Mouse (Mus musculus) ovary, adult 18-20 months (tissue): ENCODE results near the gene Rpl9-ps6.
"Not testable (repeated sequence)": the region's sequence is repeated elsewhere in the genome, so short reads cannot be mapped to it uniquely, and the experiment has no call there.

Source experiments
- DNase-seq: peaks from one replicate; pipeline ENCODE4 v3.0.0; 2022; ENCODE audit warnings: low spot score, mixed read lengths

Rpl9-ps6 gene

GRCm38 (mm10) chr19:32481511-32481910 is 15.1 kb upstream of the Rpl9-ps6 start:
- no peak for DNase-seq

GRCm38 (mm10) chr19:32480791-32481442 is 14.5 kb upstream of the Rpl9-ps6 start:
- no peak for DNase-seq

DNA sequence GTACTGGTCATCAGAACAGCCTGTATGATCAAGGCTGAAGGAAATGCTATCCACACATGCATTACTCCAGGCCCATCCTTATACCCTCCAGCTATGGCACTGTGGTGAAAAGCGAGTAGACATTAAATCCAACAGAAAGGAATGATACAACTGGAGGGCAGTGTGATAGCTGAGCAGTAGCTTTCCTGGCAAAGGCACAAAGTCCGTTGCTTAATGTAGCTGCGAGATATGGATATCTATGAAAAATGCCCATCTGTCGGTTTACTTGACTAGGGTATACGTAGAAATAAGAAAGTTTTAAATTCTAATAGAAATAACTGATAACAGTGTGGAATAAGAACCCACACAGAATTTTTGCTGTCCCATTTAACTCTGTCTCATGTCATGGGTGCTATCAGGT is 13.9 kb upstream of the Rpl9-ps6 start:
- no peak for DNase-seq

GRCm38 (mm10) chr19:32476712-32477052 is 10.3 kb upstream of the Rpl9-ps6 start:
- DNase-seq = no peak

DNA sequence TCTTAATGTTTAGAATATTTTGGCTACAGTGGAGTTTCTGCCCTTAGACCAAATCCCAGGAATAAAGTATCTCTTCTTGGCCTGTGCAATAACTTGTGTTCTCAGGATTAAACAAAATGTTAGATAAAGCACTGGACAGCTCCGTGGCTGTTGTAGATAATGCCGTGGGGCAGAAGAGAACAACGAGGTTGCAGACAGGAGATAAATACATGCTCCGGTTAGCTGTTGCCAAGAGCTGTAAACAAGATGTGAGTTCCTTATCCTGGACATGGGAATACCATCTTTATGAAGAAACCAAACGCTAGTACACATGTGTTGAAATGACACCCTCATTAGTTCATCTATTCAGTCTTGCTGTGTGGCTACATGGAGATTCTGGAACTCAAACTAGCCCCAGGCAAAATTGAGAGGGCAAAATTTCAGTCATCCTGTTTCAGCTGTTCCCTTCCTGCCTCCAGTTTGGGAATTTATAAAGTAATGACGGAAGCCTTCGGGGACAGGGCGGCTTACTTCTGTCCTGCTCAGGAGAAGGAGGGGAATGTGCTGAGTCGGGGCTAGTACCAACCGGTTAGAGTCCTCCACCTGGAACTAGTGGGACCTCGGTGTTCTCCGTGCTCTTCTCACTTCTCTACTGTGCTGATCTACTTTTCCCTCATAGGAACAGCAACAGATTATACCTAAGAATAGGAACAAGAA is 9.8 kb upstream of the Rpl9-ps6 start:
- no peak for DNase-seq

DNA sequence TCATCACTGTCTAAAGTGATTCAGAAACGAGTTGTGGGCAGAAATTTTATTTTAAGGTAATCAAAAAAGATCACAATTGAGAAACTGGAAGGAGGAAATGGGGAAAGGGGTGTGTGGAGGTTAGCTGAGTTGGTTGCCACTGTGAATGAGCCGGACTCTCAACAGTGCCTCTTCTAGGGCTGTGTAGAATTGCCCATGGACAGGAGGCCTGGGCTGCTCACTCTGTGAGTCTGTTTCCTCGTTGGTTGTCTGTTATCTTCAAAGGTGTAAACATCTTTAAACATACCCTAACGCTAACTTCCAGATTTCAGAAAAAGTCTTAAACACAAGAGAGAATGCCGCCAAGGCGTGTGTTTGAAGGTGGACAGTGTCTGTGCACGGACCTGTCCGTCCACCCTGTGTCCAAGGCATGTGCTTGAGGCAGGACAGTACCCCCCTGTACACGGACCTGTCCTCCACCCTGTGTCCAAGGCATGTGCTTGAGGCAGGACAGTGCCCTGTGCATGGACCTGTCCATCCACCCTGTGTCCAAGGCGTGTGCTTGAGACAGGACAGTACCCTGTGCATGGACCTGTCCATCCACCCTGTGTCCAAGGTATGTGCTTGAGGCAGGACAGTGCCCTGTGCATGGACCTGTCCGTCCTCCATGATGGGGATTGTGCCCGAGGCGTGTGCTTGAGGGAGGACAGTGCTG is 4.3 kb upstream of the Rpl9-ps6 start:
- DNase-seq = no peak

- DNase-seq = no peak
These were observed 3.7 kb upstream of the Rpl9-ps6 start for GRCm38 (mm10) chr19:32470059-32470497.

DNA sequence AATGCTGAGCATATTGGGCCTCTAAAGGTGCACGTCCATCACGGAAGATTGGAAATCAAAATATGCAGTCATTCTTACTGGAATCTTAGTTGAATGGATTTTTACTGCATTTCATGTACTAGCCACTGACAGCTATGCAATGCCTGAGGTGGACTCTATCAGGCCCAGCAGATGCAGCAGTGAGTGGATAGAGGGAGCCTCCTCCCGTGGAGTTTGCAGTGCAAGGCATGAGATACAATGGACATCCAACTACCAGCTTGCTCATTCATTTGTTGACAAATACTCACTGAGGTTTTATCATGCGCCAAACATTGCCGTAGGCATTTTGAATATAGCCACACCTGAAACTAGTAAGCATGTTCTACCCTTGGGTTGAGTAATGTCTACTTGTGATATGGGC is 947 bp upstream of the Rpl9-ps6 start:
- DNase-seq = no peak

DNA sequence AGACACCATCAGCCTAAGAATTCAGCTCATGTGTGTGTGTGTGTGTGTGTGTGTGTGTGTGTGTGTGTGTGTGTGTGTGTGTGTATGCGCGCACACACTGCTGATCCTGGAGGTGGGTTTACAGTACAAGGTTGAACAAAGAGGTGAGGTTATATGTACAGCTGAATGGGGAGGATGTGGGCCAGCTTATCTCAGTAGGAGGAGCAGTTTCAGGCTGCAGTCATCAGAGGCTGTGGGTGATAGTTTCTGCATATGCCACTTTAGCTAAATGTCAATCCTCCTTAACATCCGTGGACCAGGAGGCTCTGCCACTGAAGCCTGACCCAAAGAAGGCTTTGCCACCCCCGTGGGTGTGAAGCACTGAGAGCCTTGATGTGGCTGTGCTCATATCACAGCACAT is 1.1 kb downstream of the Rpl9-ps6 start:
- no peak for DNase-seq

GRCm38 (mm10) chr19:32463037-32463436 is 3.3 kb downstream of the Rpl9-ps6 start:
- DNase-seq = no peak

GRCm38 (mm10) chr19:32457631-32458030 is 8.7 kb downstream of the Rpl9-ps6 start:
- not testable (repeated sequence) for DNase-seq

- no peak for DNase-seq
These were observed 9.6 kb downstream of the Rpl9-ps6 start for GRCm38 (mm10) chr19:32456744-32457143.

DNA sequence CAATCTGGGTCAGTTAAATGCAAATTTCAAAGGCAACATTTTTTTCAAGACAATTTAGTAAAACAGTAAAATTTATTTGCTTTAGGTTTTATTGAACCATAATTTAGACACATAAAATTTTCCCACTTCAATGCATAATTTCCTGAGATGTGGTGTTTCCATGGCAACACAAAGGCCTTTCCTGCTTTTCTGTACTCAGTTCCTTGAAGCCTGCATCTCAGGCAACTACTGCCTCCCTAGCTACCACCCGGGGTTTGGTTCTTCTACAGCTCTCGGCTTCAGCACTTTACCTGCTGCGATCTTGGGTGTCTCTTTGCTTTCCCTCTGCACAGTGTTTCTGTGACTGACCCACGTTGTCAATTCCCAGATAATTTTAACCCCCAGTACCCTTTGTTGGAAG is 14.1 kb downstream of the Rpl9-ps6 start:
- DNase-seq = no peak

GRCm38 (mm10) chr19:32448931-32449330 is 17.4 kb downstream of the Rpl9-ps6 start:
- no peak for DNase-seq

DNA sequence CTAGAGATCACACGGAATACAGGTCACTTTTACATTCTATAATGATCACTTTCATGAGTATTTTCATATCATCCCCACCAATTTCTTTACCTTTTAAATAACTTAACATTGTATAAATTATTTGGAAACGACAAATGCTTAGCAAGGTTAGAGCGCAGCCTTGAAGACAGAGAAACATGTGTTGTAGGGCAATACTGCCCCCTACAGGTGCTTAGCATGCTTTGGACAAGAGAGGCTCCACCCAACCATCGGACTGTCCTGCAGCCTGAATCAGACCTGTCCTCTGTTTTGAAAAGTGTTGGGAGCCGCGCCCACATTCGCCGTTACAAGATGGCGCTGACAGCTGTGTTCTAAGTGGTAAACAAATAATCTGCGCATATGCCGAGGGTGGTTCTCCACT is 24.8 kb downstream of the Rpl9-ps6 start:
- no peak for DNase-seq

GRCm38 (mm10) chr19:32439356-32439755 is 27.0 kb downstream of the Rpl9-ps6 start:
- no peak for DNase-seq

- DNase-seq = no peak
These were observed 40.5 kb downstream of the Rpl9-ps6 start for GRCm38 (mm10) chr19:32425856-32426255.

DNA sequence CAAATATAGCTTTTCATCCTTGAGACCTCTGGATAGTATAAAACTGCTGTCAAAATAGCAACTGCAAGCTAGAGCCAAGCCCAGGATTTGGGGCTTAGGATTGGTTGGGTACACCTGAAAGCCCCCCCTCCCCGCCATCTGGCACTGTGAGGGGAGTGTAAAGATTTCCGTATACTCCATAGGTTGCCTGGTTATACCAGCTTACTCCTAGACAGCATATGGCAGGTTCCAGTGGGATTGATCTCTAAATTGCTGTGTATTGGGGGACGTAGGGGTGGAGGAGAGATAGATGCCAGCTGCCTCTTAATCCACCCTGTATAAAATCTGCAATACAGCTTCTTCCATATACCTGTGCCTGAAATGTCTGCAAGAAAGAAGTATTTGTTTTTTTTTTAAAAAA is 41.7 kb downstream of the Rpl9-ps6 start:
- DNase-seq = no peak

DNA sequence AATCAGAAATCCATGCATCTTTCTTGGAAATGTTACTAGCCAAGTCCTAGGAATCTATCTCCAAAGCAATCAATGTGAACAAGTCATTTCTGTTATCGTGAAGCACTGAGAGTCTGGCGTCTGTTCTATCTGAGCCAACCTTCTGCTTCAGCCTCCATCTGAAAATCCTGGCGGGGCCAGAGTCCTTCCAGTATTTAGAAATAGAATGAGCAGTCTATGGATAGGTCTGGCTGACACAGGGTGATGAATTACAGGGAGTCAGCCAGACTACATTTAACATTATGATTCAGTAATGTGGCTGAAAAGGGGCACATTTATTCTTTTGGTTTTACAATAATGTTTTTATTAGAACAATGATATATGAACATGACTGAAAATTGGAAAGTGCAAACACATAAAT is 47.3 kb downstream of the Rpl9-ps6 start:
- no peak for DNase-seq

DNA sequence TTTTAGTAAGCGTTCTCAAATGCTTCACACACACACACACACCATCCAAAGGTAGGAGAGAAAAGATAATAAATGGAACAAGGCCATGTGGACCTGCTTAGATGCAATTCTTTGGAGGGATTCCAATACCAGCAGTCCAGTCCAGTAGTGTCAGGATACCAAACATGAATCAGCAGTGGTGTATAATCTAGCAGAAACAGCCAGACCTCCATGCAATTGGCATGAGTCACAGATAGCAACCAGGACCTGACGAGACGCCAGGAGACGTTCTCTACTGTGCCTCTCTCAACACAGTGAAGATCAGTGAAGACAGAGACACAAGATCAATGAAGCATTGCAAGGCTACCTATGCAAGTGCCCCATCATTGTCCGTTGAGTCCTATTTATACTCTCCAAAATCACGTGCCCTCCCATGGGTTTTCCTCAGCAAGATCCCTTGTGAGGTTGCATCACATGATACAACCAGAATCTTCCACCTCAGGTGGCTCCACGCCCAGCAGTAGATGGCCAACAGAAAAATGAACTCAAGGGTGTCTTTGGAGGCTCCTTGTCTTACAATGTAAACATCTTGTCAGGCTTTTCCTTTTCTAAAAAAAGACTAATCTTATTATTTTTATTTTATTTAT is 49.6 kb downstream of the Rpl9-ps6 start:
- DNase-seq = peak; percentile 24
